Mouse (Mus musculus) leukemia stem cell, adult 10-12 weeks (primary cell): ENCODE data around the gene Dcun1d2. TPM values are rescaled to one million over a fixed set of nuclear protein-coding genes. Genes with fewer than 3 reads are reported as not detected.

Experiments
- polyA plus RNA-seq: library from polyadenylated mRNA; stranded (reverse); fragments of >175 nt; gene quantifications from 2 replicates; pipeline ENCODE4 v1.2.3, GENCODE M21; 2012; ENCODE audit warnings: low replicate concordance

Dcun1d2 gene
- 0.43 and 4.0 TPM in 2 replicates for polyA plus RNA-seq

GRCm38 (mm10) chr8:13287692-13288623 is at the start of gene Dcun1d2, which contains the start of gene Tmco3:
Gene Dcun1d2, minus strand, starts transcription at chr8:13288131.
Gene Tmco3, plus strand, starts transcription at chr8:13288190.

DNA sequence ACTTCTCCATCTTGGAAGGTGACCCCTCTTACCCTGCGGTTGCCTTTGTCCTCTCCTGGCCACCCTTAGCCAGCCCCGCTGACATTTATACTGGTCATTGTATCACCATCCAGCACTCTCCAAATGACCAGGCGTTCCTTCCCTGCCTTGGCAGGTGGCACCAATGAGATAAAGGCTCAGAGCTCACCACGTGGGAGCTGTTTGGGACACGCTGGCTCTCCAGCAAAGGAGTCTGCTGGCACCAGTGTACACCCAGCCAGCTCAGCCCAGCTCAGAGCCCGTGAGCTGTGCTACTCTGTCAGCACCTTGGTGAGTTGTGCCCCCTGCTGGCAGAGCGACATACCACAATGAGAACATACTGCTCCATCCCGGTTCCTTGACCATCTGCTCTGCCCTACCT is 33.9 kb downstream of the Dcun1d2 start, which contains the start of gene Adprhl1:
Gene Adprhl1, minus strand, starts transcription at position 144 of the 400 bp plus-strand sequence.

Other genes with a start within 250 kb of the Dcun1d2 start
- 0.08 TPM in 1 of 2 replicates, not detected in the other for gene Proz, start 227.2 kb downstream of the Dcun1d2 start, polyA plus RNA-seq
- gene Pcid2, start 182.7 kb downstream of the Dcun1d2 start, polyA plus RNA-seq: 7.4 and 34.0 TPM in 2 replicates
- gene Cul4a, start 182.5 kb downstream of the Dcun1d2 start, polyA plus RNA-seq: 84.0 and 89.8 TPM in 2 replicates
- 115 and 382 TPM in 2 replicates for gene Lamp1, start 129.0 kb downstream of the Dcun1d2 start, polyA plus RNA-seq
- gene Grtp1, start 87.5 kb downstream of the Dcun1d2 start, polyA plus RNA-seq: 7.6 and 10.3 TPM in 2 replicates
- not detected in 2 replicates for gene Adprhl1, start 34.0 kb downstream of the Dcun1d2 start, polyA plus RNA-seq
- gene Tmco3, start 59 bp upstream of the Dcun1d2 start, polyA plus RNA-seq: 4.4 and 13.1 TPM in 2 replicates
- 13.5 and 32.3 TPM in 2 replicates for gene Tfdp1, start 50.6 kb upstream of the Dcun1d2 start, polyA plus RNA-seq
- 0.13 TPM in 1 of 2 replicates, not detected in the other for gene Atp4b, start 108.7 kb upstream of the Dcun1d2 start, polyA plus RNA-seq
- gene Grk1, start 117.0 kb upstream of the Dcun1d2 start, polyA plus RNA-seq: not detected in 2 replicates
- not detected in 2 replicates for gene Tmem255b, start 147.1 kb upstream of the Dcun1d2 start, polyA plus RNA-seq
- 2.5 and 2.6 TPM in 2 replicates for gene Gas6, start 206.4 kb upstream of the Dcun1d2 start, polyA plus RNA-seq